In genomic region chr15:83224136-83224766, GRCm38 (mm10) we compare ENCODE assay signal across 8 mouse cellular contexts. TPM values are rescaled to one million over a fixed set of nuclear protein-coding genes. Genes with fewer than 3 reads are reported as not detected.
DNase-seq lines count a peak whose midpoint lies in the region; ATAC-seq and TF ChIP-seq lines count a peak whose summit lies in the region.

No protein-coding gene starts in this region.

- peaks cover 38% of the 10 kb centered on the region for H3K4me1 ChIP-seq in E14TG2a.4 (replicated peaks; ENCODE audit: low read depth, low read length)
- H3K4me1 ChIP-seq in hindbrain, embryonic 15.5 days (replicated peaks) = peaks cover 18% of the 10 kb centered on the region
- peaks cover 32% of the 10 kb centered on the region for H3K4me1 ChIP-seq in limb, embryonic 13.5 days

- TF ChIP-seq CTCF in E14TG2a.4 (conservative IDR thresholded peaks at IDR 0.05; ENCODE audit: low read length) = no peak

- H3K9me3 ChIP-seq in E14TG2a.4 (ENCODE audit: low read length) = peaks cover 5% of the 10 kb centered on the region; the same call in 1 of the 2 replicates
- no peaks in the 10 kb centered on the region for H3K9me3 ChIP-seq in hindbrain, embryonic 15.5 days
- peaks cover 4% of the 10 kb centered on the region; the same call in 1 of the 2 replicates for H3K9me3 ChIP-seq in limb, embryonic 13.5 days

- H3K4me3 ChIP-seq in E14TG2a.4 (replicated peaks; ENCODE audit: low read length) = 0 out of 2 replicates have a peak overlapping the region, but pooled peaks have one; percentile 53
- H3K4me3 ChIP-seq in hindbrain, embryonic 15.5 days = no peak overlapping the region
- H3K4me3 ChIP-seq in limb, embryonic 13.5 days = no peak overlapping the region

- H3K27me3 ChIP-seq in E14TG2a.4 (ENCODE audit: insufficient read depth, low read length) = no peaks in the 10 kb centered on the region
- no peaks in the 10 kb centered on the region for H3K27me3 ChIP-seq in hindbrain, embryonic 15.5 days
- H3K27me3 ChIP-seq in limb, embryonic 13.5 days = no peaks in the 10 kb centered on the region

- ATAC-seq in hindbrain, embryonic 15.5 days (ENCODE audit: low FRiP score, low read depth) = no peak
- no peak; the same call in 1 of the 2 replicates for ATAC-seq in limb, embryonic 13.5 days (ENCODE audit: low FRiP score, low read depth)

- H3K4me2 ChIP-seq in hindbrain, embryonic 15.5 days = 0 out of 2 replicates have a peak overlapping the region, but pooled peaks have one; percentile 5
- peak overlapping the region; percentile 40 for H3K4me2 ChIP-seq in limb, embryonic 13.5 days (replicated peaks)

- WGBS in hindbrain, embryonic 15.5 days = 59% methylated on average over 9 of the region's 9 CpGs
- 51% methylated on average over 9 of the region's 9 CpGs for WGBS in limb, embryonic 13.5 days

- no peak overlapping the region for H3K9ac ChIP-seq in hindbrain, embryonic 15.5 days
- H3K9ac ChIP-seq in limb, embryonic 13.5 days = 0 out of 2 replicates have a peak overlapping the region, but pooled peaks have one; percentile 19

- peak; percentile 74 to 77 for DNase-seq in adrenal gland, adult (ENCODE audit: inconsistent age in 2 of 2, low spot score in 1 of 2)
- DNase-seq in adrenal gland, postnatal 4 days (ENCODE audit: low spot score in 2 of 2) = no peak
- peak; percentile 54 for DNase-seq in gastrocnemius, postnatal 14 days
- DNase-seq in right cerebral cortex, postnatal 25 days = peak; percentile 28
- DNase-seq in c-Kit-positive CD71-positive TER-119-positive erythroid progenitor cells, embryonic 14.5 days (ENCODE audit: low spot score) = no peak

- intact Hi-C loops in gastrocnemius, postnatal 14 days (cut with DNase I; ENCODE audit: low total_unique reads) = no loop called here

- H3K36me3 ChIP-seq in E14TG2a.4 (ENCODE audit: insufficient read depth, low read length) = peaks cover 39% of the 10 kb centered on the region
- no peaks in the 10 kb centered on the region for H3K36me3 ChIP-seq in hindbrain, embryonic 15.5 days
- no peaks in the 10 kb centered on the region for H3K36me3 ChIP-seq in limb, embryonic 13.5 days

- H3K27ac ChIP-seq in hindbrain, embryonic 15.5 days (replicated peaks) = peak overlapping the region; percentile 67
- H3K27ac ChIP-seq in limb, embryonic 13.5 days = peak overlapping the region; percentile 90

RNA-seq across cellular contexts. Expression of gene A4galt, which starts 27.3 kb away (rescaled TPM):
- 10 to 100 TPM; 11.6 to 14.6 TPM for total RNA-seq in adrenal gland, postnatal 4 days (2021)
- 1 to 10 TPM; 5.7 to 7.4 TPM for total RNA-seq in gastrocnemius, postnatal 14 days (2021)
- 4.6 and 5.2 TPM in 2 replicates for polyA plus RNA-seq in hindbrain, embryonic 15.5 days (2015; fragmentation: Nextera tagmentation; extraction: Ambion mirVana)
- 1.0 TPM in 2 replicates for polyA plus RNA-seq in limb, embryonic 13.5 days (2015; fragmentation: Nextera tagmentation; extraction: Ambion mirVana)

RNA-seq across cellular contexts. Expression of gene Cyb5r3, which starts 51.9 kb away (rescaled TPM):
- 100 to 1,000 TPM; 201 to 210 TPM for total RNA-seq in adrenal gland, postnatal 4 days (2021)
- total RNA-seq in gastrocnemius, postnatal 14 days (2021) = 10 to 100 TPM; 69.1 to 74.4 TPM
- 116 and 144 TPM in 2 replicates for polyA plus RNA-seq in hindbrain, embryonic 15.5 days (2015; fragmentation: Nextera tagmentation; extraction: Ambion mirVana)
- 108 and 110 TPM in 2 replicates for polyA plus RNA-seq in limb, embryonic 13.5 days (2015; fragmentation: Nextera tagmentation; extraction: Ambion mirVana)

Comparison
In these comparisons a context has a peak if more than half of its experiments do, and no peak if none do; other contexts are left out.
1. DNase-seq: peak in adrenal gland, adult (2 of 2), gastrocnemius, postnatal 14 days (single experiment) and right cerebral cortex, postnatal 25 days (single experiment); none in adrenal gland, postnatal 4 days (0 of 2) and c-Kit-positive CD71-positive TER-119-positive erythroid progenitor cells, embryonic 14.5 days (single experiment).